Mouse (Mus musculus) kidney, adult 2 months (tissue): ENCODE data around the gene Klk6.

Experiments
- CTCF ChIP-seq: fragments of 200-500 bp; conservative IDR thresholded peaks from 2 replicates; pipeline ENCODE4 v1.5.1; 2011; ENCODE audit warnings: low read depth, mild to moderate bottlenecking, control low read depth, low read length, moderate library complexity, mixed read lengths; ENCODE audit not compliant: insufficient read depth, insufficient read length
- POLR2A ChIP-seq: fragments of 200-500 bp; IDR thresholded peaks from one replicate; pipeline ENCODE4 v1.6.1; 2011; ENCODE audit warnings: low read depth, low read length, control low read depth

- TF ChIP-seq CTCF (no peak), POLR2A (no peak)
Measured at GRCm38 (mm10) chr7:43788096-43788495, 36.2 kb upstream of the Klk6 start.
